Mouse (Mus musculus) small intestine, adult 2 months (tissue): ENCODE measurements around the gene Cdh4. TPM values are rescaled to one million over a fixed set of nuclear protein-coding genes. Genes with fewer than 3 reads are reported as not detected.

Experiments
- H3K27ac ChIP-seq: fragments of 200-500 bp; 2 replicates; pipeline ENCODE4 v1.5.1; 2012; ENCODE audit warnings: low read depth, low read length, control low read depth, inconsistent platforms; ENCODE audit not compliant: insufficient read depth
- H3K27me3 ChIP-seq: fragments of 200-500 bp; 2 replicates; pipeline ENCODE4 v1.6.1; 2012; ENCODE audit warnings: mild to moderate bottlenecking, moderate library complexity, low read length, inconsistent platforms; ENCODE audit not compliant: control insufficient read depth, insufficient read depth
- H3K36me3 ChIP-seq: fragments of 200-500 bp; 2 replicates; pipeline ENCODE4 v1.6.1; 2012; ENCODE audit warnings: mild to moderate bottlenecking, low read length, control low read depth, inconsistent platforms; ENCODE audit not compliant: control insufficient read depth, insufficient read depth
- H3K4me1 ChIP-seq: fragments of 200-500 bp; 2 replicates; pipeline ENCODE4 v1.6.1; 2012; ENCODE audit warnings: low read length, inconsistent platforms, mixed read lengths; ENCODE audit not compliant: control insufficient read depth, insufficient read depth, insufficient read length
- H3K4me3 ChIP-seq: fragments of 200-500 bp; 2 replicates; pipeline ENCODE4 v1.5.1; 2012; ENCODE audit warnings: low read depth, mild to moderate bottlenecking, control low read depth, inconsistent platforms, low read length, moderate library complexity
- CTCF ChIP-seq: fragments of 200-500 bp; IDR thresholded peaks from 2 replicates; pipeline ENCODE4 v1.5.1; 2012; ENCODE audit warnings: low read depth, mild to moderate bottlenecking, control low read depth, inconsistent platforms, low read length, moderate library complexity, mixed read lengths; ENCODE audit not compliant: insufficient replicate concordance, insufficient read length; ENCODE audit errors: extremely low read depth
- POLR2A ChIP-seq: fragments of 200-500 bp; IDR thresholded peaks from 2 replicates; pipeline ENCODE4 v1.6.1; 2012; ENCODE audit warnings: low read depth, mild to moderate bottlenecking, control low read depth, inconsistent platforms, low read length, moderate library complexity
- WGBS: fragments of 180-500 bp; shearing (Covaris S2); methylation state at CpG from one replicate; pipeline ENCODE4 v1.1.7; 2018; 5-methylcytosine and 5-hydroxymethylcytosine counted together
- polyA plus RNA-seq: library from polyadenylated mRNA; depleted of rRNA; stranded (reverse); fragments of >200 nt; gene quantifications from 2 replicates; pipeline ENCODE4 v1.2.3, GENCODE M21; 2012

Gene Cdh4
- polyA plus RNA-seq, 1 experiment = 0.19 TPM

DNA sequence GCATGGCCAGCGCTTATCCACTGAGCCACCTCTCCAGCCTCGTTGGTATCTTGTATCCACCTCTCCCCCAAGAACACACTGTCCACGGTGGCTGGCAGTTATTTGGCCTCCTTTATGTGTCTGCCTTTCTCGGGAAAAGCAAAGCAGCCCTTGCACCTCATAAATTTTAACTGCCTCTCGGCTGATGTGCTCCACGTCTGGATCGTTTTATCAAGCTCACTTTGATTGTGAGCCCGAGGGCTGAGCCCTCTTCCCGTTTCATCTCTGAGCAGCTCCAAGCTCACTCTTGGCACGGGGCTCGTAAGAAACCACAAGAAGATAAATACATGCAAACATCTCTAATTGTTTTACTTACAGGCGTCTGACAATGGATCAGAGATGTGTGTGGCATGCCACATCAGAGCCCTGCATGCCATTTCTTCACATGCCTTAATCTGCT is 245.0 kb downstream of the Cdh4 start:
- Histone ChIP-seq H3K4me1 (no peaks in the 10 kb centered on the region), H3K36me3 (no peaks in the 10 kb centered on the region), H3K27me3 (no peaks in the 10 kb centered on the region), H3K27ac (no peak overlapping the region), H3K4me3 (no peak overlapping the region)
- TF ChIP-seq CTCF (no peak), POLR2A (no peak)
- WGBS = 25% methylated on average over 12 of the region's 12 CpGs

DNA sequence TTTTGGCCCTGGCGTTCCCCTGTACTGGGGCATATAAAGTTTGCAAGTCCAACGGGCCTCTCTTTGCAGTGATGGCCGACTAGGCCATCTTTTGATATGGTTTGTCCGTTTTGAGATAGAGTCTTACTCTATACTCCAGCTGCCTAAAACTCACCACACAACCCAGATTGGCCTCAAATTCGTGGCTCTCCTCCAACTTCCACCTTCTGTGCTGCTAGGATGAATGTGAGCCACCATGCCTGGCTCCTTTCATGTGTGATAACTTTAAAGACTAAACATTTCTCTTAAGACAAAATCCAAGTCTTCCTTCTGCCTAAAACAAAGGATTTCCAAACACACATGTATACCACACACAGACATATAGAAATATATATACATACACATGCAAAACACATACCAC is 246.7 kb downstream of the Cdh4 start:
- no peaks in the 10 kb centered on the region for H3K4me1 ChIP-seq
- H3K36me3 ChIP-seq = no peaks in the 10 kb centered on the region
- H3K27ac ChIP-seq = no peak overlapping the region
- H3K27me3 ChIP-seq = no peaks in the 10 kb centered on the region
- WGBS = 71% methylated on average over 5 of the region's 5 CpGs
- no peak overlapping the region for H3K4me3 ChIP-seq
- no peak for TF ChIP-seq CTCF
- TF ChIP-seq POLR2A = no peak

DNA sequence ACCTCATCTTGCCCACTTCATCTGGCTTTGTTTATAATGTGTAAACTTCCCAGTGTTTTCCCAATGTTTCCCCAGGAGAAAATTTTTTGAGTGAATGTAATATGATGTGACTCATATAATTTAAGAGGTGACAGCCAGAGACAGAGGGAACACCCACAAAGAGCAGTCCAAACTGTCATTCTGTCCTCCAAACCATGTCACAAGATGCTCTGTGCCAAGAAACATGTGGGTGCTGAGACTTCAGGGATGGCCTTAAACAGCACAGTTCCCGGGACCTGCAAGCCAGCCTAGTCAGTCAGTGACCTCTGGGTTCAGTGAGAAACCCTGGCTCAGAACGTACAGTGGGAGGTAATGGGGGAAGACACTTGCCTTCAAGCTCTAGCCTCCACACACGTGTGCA is 247.5 kb downstream of the Cdh4 start:
- H3K4me3 ChIP-seq = no peak overlapping the region
- no peaks in the 10 kb centered on the region for H3K4me1 ChIP-seq
- H3K36me3 ChIP-seq = no peaks in the 10 kb centered on the region
- TF ChIP-seq CTCF (no peak), POLR2A (no peak)
- WGBS = 58% methylated on average over 3 of the region's 3 CpGs
- no peak overlapping the region for H3K27ac ChIP-seq
- H3K27me3 ChIP-seq = no peaks in the 10 kb centered on the region

GRCm38 (mm10) chr2:179690571-179690970 is 248.3 kb downstream of the Cdh4 start:
- Histone ChIP-seq H3K27ac (no peak overlapping the region), H3K4me3 (no peak overlapping the region), H3K36me3 (no peaks in the 10 kb centered on the region), H3K4me1 (no peaks in the 10 kb centered on the region), H3K27me3 (no peaks in the 10 kb centered on the region)
- TF ChIP-seq CTCF (no peak), POLR2A (no peak)
- WGBS = 58% methylated on average over 7 of the region's 7 CpGs

GRCm38 (mm10) chr2:179694936-179695335 is 252.7 kb downstream of the Cdh4 start:
- Histone ChIP-seq H3K36me3 (no peaks in the 10 kb centered on the region), H3K4me1 (no peaks in the 10 kb centered on the region), H3K27ac (no peak overlapping the region), H3K4me3 (no peak overlapping the region), H3K27me3 (no peaks in the 10 kb centered on the region)
- 58% methylated on average over 9 of the region's 9 CpGs for WGBS
- no peak for TF ChIP-seq POLR2A
- no peak for TF ChIP-seq CTCF

GRCm38 (mm10) chr2:179697601-179698000 is 255.4 kb downstream of the Cdh4 start:
- Histone ChIP-seq H3K4me3 (no peak overlapping the region), H3K27ac (no peak overlapping the region), H3K27me3 (no peaks in the 10 kb centered on the region), H3K4me1 (no peaks in the 10 kb centered on the region), H3K36me3 (no peaks in the 10 kb centered on the region)
- TF ChIP-seq CTCF = no peak
- no peak for TF ChIP-seq POLR2A
- WGBS = 67% methylated on average over 8 of the region's 8 CpGs

DNA sequence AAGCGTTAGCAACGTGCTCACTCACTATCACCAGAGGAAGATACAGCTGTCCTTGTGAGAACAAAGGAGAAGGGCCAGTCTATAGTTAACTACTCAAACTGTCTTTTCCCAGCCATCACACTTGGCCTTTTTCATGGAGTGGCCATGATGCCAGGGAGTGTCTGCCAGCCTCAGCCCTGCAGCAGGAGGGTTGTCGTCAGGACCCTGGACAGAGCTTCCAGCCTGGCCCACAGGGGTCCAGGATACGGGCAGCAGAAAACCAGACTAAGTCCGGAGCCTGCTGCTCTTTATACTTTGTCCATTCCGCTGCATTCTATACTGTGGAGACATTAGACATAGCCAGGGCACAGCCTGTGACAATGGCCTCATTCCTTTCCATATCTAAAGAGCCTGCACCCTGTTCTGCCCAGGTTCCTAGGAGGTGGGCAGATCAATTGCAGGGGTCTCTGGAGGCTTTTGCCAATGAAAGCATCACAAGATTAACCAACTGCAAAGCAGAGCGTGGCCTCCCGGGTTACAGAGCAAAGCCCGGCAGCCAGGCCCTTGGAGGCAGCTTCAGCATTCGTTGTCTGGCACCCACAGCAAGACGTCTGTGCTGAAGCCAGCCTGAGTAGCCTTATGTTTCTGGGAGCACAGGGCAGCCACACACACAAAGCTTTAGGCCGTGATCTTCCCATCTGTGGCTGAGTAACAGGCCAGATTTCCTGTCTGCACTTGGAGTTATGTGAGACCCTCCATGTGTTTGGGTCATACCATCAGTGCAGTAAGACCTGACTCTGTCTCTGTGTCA is 256.2 kb downstream of the Cdh4 start:
- TF ChIP-seq CTCF (no peak), POLR2A (no peak)
- WGBS = 43% methylated on average over 12 of the region's 12 CpGs

More for the DNA sequence above, 256.2 kb downstream of the Cdh4 start:
- H3K27me3 ChIP-seq = no peaks in the 10 kb centered on the region
- no peak overlapping the region for H3K4me3 ChIP-seq
- H3K36me3 ChIP-seq = no peaks in the 10 kb centered on the region
- no peaks in the 10 kb centered on the region for H3K4me1 ChIP-seq
- no peak overlapping the region for H3K27ac ChIP-seq
